Mouse (Mus musculus) thymus, adult 2 months (tissue): ENCODE data around the gene Adss. TPM values are rescaled to one million over a fixed set of nuclear protein-coding genes. Genes with fewer than 3 reads are reported as not detected.

Source experiments
- DNase-seq: peaks from one replicate; pipeline ENCODE4 v3.0.0; 2021
- H3K27ac ChIP-seq: fragments of 200-500 bp; 2 replicates; pipeline ENCODE4 v1.5.1; 2012; ENCODE audit warnings: low read length, control low read depth; ENCODE audit not compliant: control insufficient read depth, insufficient read depth
- H3K27me3 ChIP-seq: fragments of 200-500 bp; 2 replicates; pipeline ENCODE4 v1.6.1; 2012; ENCODE audit warnings: mild to moderate bottlenecking, low read length, moderate library complexity, mixed read lengths; ENCODE audit not compliant: control insufficient read depth, insufficient read depth
- H3K36me3 ChIP-seq: fragments of 200-500 bp; 2 replicates; pipeline ENCODE4 v1.6.1; 2012; ENCODE audit warnings: mild to moderate bottlenecking, low read length, moderate library complexity; ENCODE audit not compliant: control insufficient read depth, insufficient read depth
- H3K4me1 ChIP-seq: fragments of 200-500 bp; replicated peaks from 2 replicates; pipeline ENCODE4 v1.6.1; 2012; ENCODE audit warnings: low read length; ENCODE audit not compliant: control insufficient read depth, insufficient read depth
- H3K4me3 ChIP-seq: fragments of 200-500 bp; 2 replicates; pipeline ENCODE4 v1.5.1; 2012; ENCODE audit warnings: mild to moderate bottlenecking, low read length, control low read depth, moderate library complexity; ENCODE audit not compliant: control insufficient read depth, insufficient read depth
- CTCF ChIP-seq: fragments of 200-500 bp; IDR thresholded peaks from 2 replicates; pipeline ENCODE4 v1.5.1; 2012; ENCODE audit warnings: mild to moderate bottlenecking, control low read depth, low read length, moderate library complexity, borderline replicate concordance; ENCODE audit not compliant: control insufficient read depth, poor library complexity, insufficient read depth; ENCODE audit errors: extremely low read depth
- POLR2A ChIP-seq: fragments of 200-500 bp; IDR thresholded peaks from 2 replicates; pipeline ENCODE4 v1.6.1; 2012; ENCODE audit warnings: mild to moderate bottlenecking, low read length, control low read depth, moderate library complexity; ENCODE audit not compliant: control insufficient read depth, poor library complexity, insufficient read depth; ENCODE audit errors: extremely low read depth
- WGBS: fragments of 180-500 bp; shearing (Covaris S2); methylation state at CpG from one replicate; pipeline ENCODE4 v1.1.7; 2018; 5-methylcytosine and 5-hydroxymethylcytosine counted together
- polyA plus RNA-seq: library from polyadenylated mRNA; depleted of rRNA; stranded (reverse); fragments of >200 nt; gene quantifications from 2 replicates; pipeline ENCODE4 v1.2.3, GENCODE M21; 2012; rRNA removed

The Adss gene
- polyA plus RNA-seq, 1 experiment = 26.8 TPM

- H3K4me1 ChIP-seq = no peaks in the 10 kb centered on the region
- H3K4me3 ChIP-seq = no peak overlapping the region
- WGBS = 96% methylated on average over 3 of the region's 3 CpGs
- no peaks in the 10 kb centered on the region for H3K36me3 ChIP-seq
- no peak for DNase-seq
- no peak overlapping the region for H3K27ac ChIP-seq
- H3K27me3 ChIP-seq = no peaks in the 10 kb centered on the region
- TF ChIP-seq POLR2A (no peak), CTCF (no peak)
Observed at GRCm38 (mm10) chr1:177716448-177716847, 79.9 kb downstream of the Adss start.

- no peak for DNase-seq
- H3K4me1 ChIP-seq = no peaks in the 10 kb centered on the region
- H3K4me3 ChIP-seq = no peak overlapping the region
- 95% methylated on average over 5 of the region's 5 CpGs for WGBS
- TF ChIP-seq CTCF (no peak), POLR2A (no peak)
- H3K36me3 ChIP-seq = no peaks in the 10 kb centered on the region
- H3K27me3 ChIP-seq = no peaks in the 10 kb centered on the region
- H3K27ac ChIP-seq = no peak overlapping the region
Observed at GRCm38 (mm10) chr1:177714397-177715012, 81.8 kb downstream of the Adss start.

GRCm38 (mm10) chr1:177713635-177714396 is 82.5 kb downstream of the Adss start:
- no peaks in the 10 kb centered on the region for H3K4me1 ChIP-seq
- H3K27me3 ChIP-seq = no peaks in the 10 kb centered on the region
- H3K27ac ChIP-seq = no peak overlapping the region
- no peak for DNase-seq
- TF ChIP-seq POLR2A (no peak), CTCF (no peak)
- no peaks in the 10 kb centered on the region for H3K36me3 ChIP-seq
- 83% methylated on average over 3 of the region's 3 CpGs for WGBS
- no peak overlapping the region for H3K4me3 ChIP-seq

Other genes with a start within 250 kb of the Adss start
- not detected in 2 replicates for gene 1700016C15Rik, start 66.7 kb downstream of the Adss start, polyA plus RNA-seq
- gene Catspere2, start 186.9 kb upstream of the Adss start, polyA plus RNA-seq = 0.27 and 0.55 TPM in 2 replicates